Comparison of ENCODE assay signal across 9 mouse cellular contexts in genomic region chr10:61977392-61978096, GRCm38 (mm10). TPM values are rescaled to one million over a fixed set of nuclear protein-coding genes. Genes with fewer than 3 reads are reported as not detected.
DNase-seq lines count a peak whose midpoint lies in the region; ATAC-seq lines count a peak whose summit lies in the region.
"Had no signal": no experiment of that assay in that cellular context is flagged by ENCODE, and none has a peak within 500 bp of the region (broad histone marks: within the 10 kb centered on the region; RNA-seq: fewer than 3 reads in every experiment).

No protein-coding gene starts in this region.

- H3K9me3 ChIP-seq in lung, embryonic 15.5 days = no peaks in the 10 kb centered on the region
- no peaks in the 10 kb centered on the region for H3K9me3 ChIP-seq in liver, embryonic 11.5 days (ENCODE audit: control insufficient read depth, low read length)
- H3K9me3 ChIP-seq in stomach, embryonic 14.5 days (ENCODE audit: control insufficient read depth, low read depth, low read length) = no peaks in the 10 kb centered on the region; the same call in 1 of the 2 replicates

- H3K36me3 ChIP-seq in lung, embryonic 15.5 days = no peaks in the 10 kb centered on the region
- no peaks in the 10 kb centered on the region for H3K36me3 ChIP-seq in liver, embryonic 11.5 days (ENCODE audit: control insufficient read depth, insufficient read depth, low read length)
- no peaks in the 10 kb centered on the region for H3K36me3 ChIP-seq in stomach, embryonic 14.5 days (ENCODE audit: control insufficient read depth, insufficient read depth, low read length)

- H3K4me3 ChIP-seq in lung, embryonic 15.5 days = peak overlapping the region; percentile 61
- peak overlapping the region; percentile 48 for H3K4me3 ChIP-seq in liver, embryonic 11.5 days (ENCODE audit: low read depth, low read length)
- peak overlapping the region; percentile 39 for H3K4me3 ChIP-seq in stomach, embryonic 14.5 days (ENCODE audit: low read depth, low read length)

- peak; percentile 10 to 35 for DNase-seq in adrenal gland, adult (ENCODE audit: inconsistent age in 2 of 2, low spot score in 1 of 2)
- DNase-seq in adrenal gland, adult 2 months = no peak
- DNase-seq in lung, postnatal 36 days = no peak
- DNase-seq in liver, embryonic 11.5 days (ENCODE audit: low spot score) = no peak
- DNase-seq in cerebellum, postnatal 36 days = no peak
- DNase-seq in right cerebral cortex, postnatal 14 days = no peak

- ATAC-seq in lung, embryonic 15.5 days (ENCODE audit: borderline replicate concordance, extremely low read depth, low FRiP score, low TSS enrichment) = peak; percentile 6; the same call in 1 of the 2 replicates
- no peak for ATAC-seq in liver, embryonic 11.5 days (replicated peaks; ENCODE audit: low FRiP score)
- ATAC-seq in stomach, embryonic 14.5 days (ENCODE audit: insufficient number of reproducible peaks, insufficient read depth, low FRiP score, low read depth) = no peak

- H3K4me2 ChIP-seq in lung, embryonic 15.5 days = peak overlapping the region; percentile 77
- peak overlapping the region; percentile 71 for H3K4me2 ChIP-seq in liver, embryonic 11.5 days
- peak overlapping the region; percentile 65 for H3K4me2 ChIP-seq in stomach, embryonic 14.5 days (replicated peaks; ENCODE audit: low read depth, low read length)

- 1% methylated on average over 18 of the region's 18 CpGs for WGBS in lung, embryonic 15.5 days
- WGBS in liver, embryonic 11.5 days = 2% methylated on average over 18 of the region's 18 CpGs
- 6% methylated on average over 18 of the region's 18 CpGs for WGBS in stomach, embryonic 14.5 days

- H3K4me1 ChIP-seq in lung, embryonic 15.5 days = peaks cover 47% of the 10 kb centered on the region
- peaks cover 3% of the 10 kb centered on the region for H3K4me1 ChIP-seq in liver, embryonic 11.5 days (replicated peaks; ENCODE audit: control insufficient read depth, insufficient read depth, low read length)
- H3K4me1 ChIP-seq in stomach, embryonic 14.5 days (ENCODE audit: control insufficient read depth, insufficient read depth, low read length) = peaks cover 8% of the 10 kb centered on the region; the same call in 1 of the 2 replicates

- peaks cover 54% of the 10 kb centered on the region for H3K27me3 ChIP-seq in lung, embryonic 15.5 days
- H3K27me3 ChIP-seq in liver, embryonic 11.5 days (replicated peaks; ENCODE audit: control insufficient read depth, insufficient read depth, low read length) = peaks cover 48% of the 10 kb centered on the region
- H3K27me3 ChIP-seq in stomach, embryonic 14.5 days (ENCODE audit: control insufficient read depth, insufficient read depth, low read length) = peaks cover 24% of the 10 kb centered on the region

- H3K27ac ChIP-seq in lung, embryonic 15.5 days = peak overlapping the region; percentile 77
- H3K27ac ChIP-seq in liver, embryonic 11.5 days (ENCODE audit: low read depth, low read length) = no peak overlapping the region
- H3K27ac ChIP-seq in stomach, embryonic 14.5 days (ENCODE audit: low read length) = no peak overlapping the region

- peak overlapping the region; percentile 58 for H3K9ac ChIP-seq in lung, embryonic 15.5 days
- H3K9ac ChIP-seq in liver, embryonic 11.5 days (ENCODE audit: low read depth, low read length) = peak overlapping the region; percentile 22
- H3K9ac ChIP-seq in stomach, embryonic 14.5 days (replicated peaks; ENCODE audit: low read depth, low read length) = no peak overlapping the region

RNA-seq across cellular contexts. Expression of gene Col13a1, which starts 1.4 kb away (rescaled TPM):
- total RNA-seq in adrenal gland, adult 2 months (2021) = 1 to 10 TPM; 5.7 to 9.0 TPM
- 2.7 and 3.2 TPM in 2 replicates for polyA plus RNA-seq in adrenal gland, adult 2 months (2012; rRNA removed)
- 32.3 and 32.6 TPM in 2 replicates for polyA plus RNA-seq in lung, embryonic 15.5 days (2015; fragmentation: Nextera tagmentation; extraction: Ambion mirVana)
- polyA plus RNA-seq in liver, embryonic 11.5 days (2014; fragmentation: Nextera tagmentation; extraction: Ambion mirVana) = 4.0 and 4.6 TPM in 2 replicates
- 2.3 and 2.6 TPM in 2 replicates for polyA plus RNA-seq in stomach, embryonic 14.5 days (2014; fragmentation: Nextera tagmentation; extraction: Ambion mirVana)
- total RNA-seq: hematopoietic stem cell, adult 5-6 weeks had no signal

Comparison
In these comparisons a context has a peak if more than half of its experiments do, and no peak if none do; other contexts are left out.
1. DNase-seq: peak in adrenal gland, adult (2 of 2); none in adrenal gland, adult 2 months (single experiment), lung, postnatal 36 days (single experiment), liver, embryonic 11.5 days (single experiment), cerebellum, postnatal 36 days (0 of 2) and right cerebral cortex, postnatal 14 days (single experiment).
2. Peak in every context shown above with its lines, with median percentiles within 50 percentile points of each other: H3K4me2 ChIP-seq and H3K4me3 ChIP-seq.